18 mouse cellular contexts compared by ENCODE assay signal in genomic region chr13:22001823-22002222, GRCm38 (mm10). TPM values are rescaled to one million over a fixed set of nuclear protein-coding genes. Genes with fewer than 3 reads are reported as not detected.
DNase-seq lines count a peak whose midpoint lies in the region; ATAC-seq and TF ChIP-seq lines count a peak whose summit lies in the region.
"Had no signal": no experiment of that assay in that cellular context is flagged by ENCODE, and none has a peak within 500 bp of the region (broad histone marks: within the 10 kb centered on the region; RNA-seq: fewer than 3 reads in every experiment).

No protein-coding gene starts in this region.

- H3K27me3 ChIP-seq in hindbrain, embryonic 10.5 days (ENCODE audit: insufficient read depth, poor library complexity, severe bottlenecking): peaks cover 100% of the 10 kb centered on the region
- H3K27me3 ChIP-seq in hindbrain, postnatal 0 days (ENCODE audit: insufficient read depth, low read length): peaks cover 92% of the 10 kb centered on the region
- H3K27me3 ChIP-seq in megakaryocyte, embryonic 14.5 days (replicated peaks): peaks cover 61% of the 10 kb centered on the region
- peaks cover 100% of the 10 kb centered on the region for H3K27me3 ChIP-seq in forebrain, embryonic 10.5 days (ENCODE audit: poor library complexity, severe bottlenecking)
- H3K27me3 ChIP-seq: Patski had no signal

- no peaks in the 10 kb centered on the region for H3K9me3 ChIP-seq in hindbrain, embryonic 10.5 days
- H3K9me3 ChIP-seq in hindbrain, postnatal 0 days (ENCODE audit: low read length): no peaks in the 10 kb centered on the region
- H3K9me3 ChIP-seq in megakaryocyte, embryonic 14.5 days: no peaks in the 10 kb centered on the region
- no peaks in the 10 kb centered on the region for H3K9me3 ChIP-seq in forebrain, embryonic 10.5 days
- H3K9me3 ChIP-seq: embryonic facial prominence, embryonic 12.5 days had no signal

- DNase-seq in hindbrain, embryonic 10.5 days (ENCODE audit: low spot score): no peak
- no peak for DNase-seq in hindbrain, postnatal 0 days (ENCODE audit: low spot score)
- peak; percentile 71 for DNase-seq in CD4-positive helper T cell, adult 2 months (ENCODE audit: low read depth, low spot score)
- DNase-seq in forebrain, embryonic 10.5 days (ENCODE audit: extremely low spot score, low spot score): no peak
- DNase-seq in ovary, postnatal 36 days (ENCODE audit: low spot score): no peak
- DNase-seq in frontal cortex, adult 2 months (ENCODE audit: extremely low spot score in 1 of 2, low spot score in 1 of 2): no peak
- DNase-seq: adrenal gland, adult 2 months; cerebellum, postnatal 10 days; gastrocnemius, postnatal 10 days; lung, adult 2 months; right cerebral cortex, postnatal 25 days had no signal

- ATAC-seq in hindbrain, postnatal 0 days: no peak
- ATAC-seq in hematopoietic stem cell, adult 5-6 weeks (replicated peaks in 1 of 2; ENCODE audit: insufficient read depth in 1 of 2, low FRiP score in 2 of 2, low TSS enrichment in 1 of 2, low read depth in 1 of 2, poor library complexity in 2 of 2, severe bottlenecking in 2 of 2): peak; percentile 66 to 69
- ATAC-seq: Patski had no signal

- H3K4me1 ChIP-seq in hindbrain, embryonic 10.5 days (replicated peaks): peaks cover 27% of the 10 kb centered on the region
- peaks cover 11% of the 10 kb centered on the region; the same call in 1 of the 2 replicates for H3K4me1 ChIP-seq in hindbrain, postnatal 0 days (ENCODE audit: insufficient read depth, low read length)
- H3K4me1 ChIP-seq in megakaryocyte, embryonic 14.5 days: peaks cover 76% of the 10 kb centered on the region
- H3K4me1 ChIP-seq in forebrain, embryonic 10.5 days: peaks cover 28% of the 10 kb centered on the region

- no peaks in the 10 kb centered on the region for H3K36me3 ChIP-seq in hindbrain, embryonic 10.5 days
- H3K36me3 ChIP-seq in hindbrain, postnatal 0 days (ENCODE audit: insufficient read depth, low read length): no peaks in the 10 kb centered on the region
- H3K36me3 ChIP-seq in megakaryocyte, embryonic 14.5 days (replicated peaks; ENCODE audit: low read length): no peaks in the 10 kb centered on the region
- no peaks in the 10 kb centered on the region for H3K36me3 ChIP-seq in forebrain, embryonic 10.5 days (replicated peaks)
- H3K36me3 ChIP-seq: embryonic facial prominence, embryonic 12.5 days had no signal

- peak overlapping the region; percentile 1; the same call in 1 of the 2 replicates for H3K4me3 ChIP-seq in hindbrain, embryonic 10.5 days
- H3K4me3 ChIP-seq in hindbrain, postnatal 0 days (ENCODE audit: low read length): no peak overlapping the region
- H3K4me3 ChIP-seq in megakaryocyte, embryonic 14.5 days (replicated peaks): peak overlapping the region; percentile 87
- H3K4me3 ChIP-seq in forebrain, embryonic 10.5 days: no peak overlapping the region
- H3K4me3 ChIP-seq: embryonic facial prominence, embryonic 12.5 days had no signal

- no peak overlapping the region for H3K4me2 ChIP-seq in hindbrain, postnatal 0 days (ENCODE audit: low read depth, low read length)
- H3K4me2 ChIP-seq: embryonic facial prominence, embryonic 12.5 days had no signal

- TF ChIP-seq CTCF in hindbrain, postnatal 0 days (IDR thresholded peaks at IDR 0.05; ENCODE audit: low read depth): no peak

- H3K27ac ChIP-seq in hindbrain, embryonic 10.5 days: no peak overlapping the region
- H3K27ac ChIP-seq in hindbrain, postnatal 0 days: no peak overlapping the region
- no peak overlapping the region for H3K27ac ChIP-seq in forebrain, embryonic 10.5 days
- H3K27ac ChIP-seq: embryonic facial prominence, embryonic 12.5 days; kidney, postnatal 0 days had no signal

- WGBS in hindbrain, embryonic 10.5 days: 24% methylated on average over 5 of the region's 5 CpGs
- 30% methylated on average over 5 of the region's 5 CpGs for WGBS in hindbrain, postnatal 0 days
- 23% methylated on average over 5 of the region's 5 CpGs for WGBS in forebrain, embryonic 10.5 days

- H3K9ac ChIP-seq in hindbrain, postnatal 0 days (replicated peaks; ENCODE audit: low read length): no peak overlapping the region
- H3K9ac ChIP-seq: embryonic facial prominence, embryonic 12.5 days had no signal

RNA-seq across cellular contexts. Expression of gene Prss16, which starts 7.7 kb away (rescaled TPM):
- 0.18 TPM in 1 of 2 replicates, not detected in the other for polyA plus RNA-seq in hindbrain, embryonic 10.5 days (2016; fragmentation: Nextera tagmentation; extraction: Ambion mirVana)
- total RNA-seq in hindbrain, postnatal 0 days (2014; rRNA removed): not detected in 2 replicates
- not detected in 2 replicates for polyA plus RNA-seq in hindbrain, postnatal 0 days (2015; fragmentation: Nextera tagmentation; extraction: Ambion mirVana)
- total RNA-seq in hematopoietic stem cell, adult 5-6 weeks (2017): 0.84 and 1.1 TPM in 2 replicates
- polyA plus RNA-seq in megakaryocyte, embryonic 14.5 days (2012; ENCODE audit: insufficient read depth, low replicate concordance): 0.81 TPM in 1 of 2 replicates, not detected in the other
- 0.26 and 0.41 TPM in 2 replicates for polyA plus RNA-seq in forebrain, embryonic 10.5 days (2016; fragmentation: Nextera tagmentation; extraction: Ambion mirVana)
- 0.56 and 1.4 TPM in 2 replicates for polyA plus RNA-seq in frontal cortex, adult 2 months (2012; rRNA removed)
- total RNA-seq: gastrocnemius, postnatal 10 days had no signal

RNA-seq across cellular contexts. Expression of gene Pom121l2, which starts 20.8 kb away (rescaled TPM):
- polyA plus RNA-seq in hindbrain, embryonic 10.5 days (2016; fragmentation: Nextera tagmentation; extraction: Ambion mirVana): 0.07 TPM in 1 of 2 replicates, not detected in the other
- not detected in 2 replicates for total RNA-seq in hindbrain, postnatal 0 days (2014; rRNA removed)
- not detected in 2 replicates for polyA plus RNA-seq in hindbrain, postnatal 0 days (2015; fragmentation: Nextera tagmentation; extraction: Ambion mirVana)
- total RNA-seq in hematopoietic stem cell, adult 5-6 weeks (2017): not detected in 2 replicates
- polyA plus RNA-seq in megakaryocyte, embryonic 14.5 days (2012; ENCODE audit: insufficient read depth, low replicate concordance): not detected in 2 replicates
- 0.09 TPM in 1 of 2 replicates, not detected in the other for polyA plus RNA-seq in forebrain, embryonic 10.5 days (2016; fragmentation: Nextera tagmentation; extraction: Ambion mirVana)
- not detected in 2 replicates for polyA plus RNA-seq in frontal cortex, adult 2 months (2012; rRNA removed)
- total RNA-seq: adrenal gland, adult 2 months; gastrocnemius, postnatal 10 days had no signal
- polyA plus RNA-seq: adrenal gland, adult 2 months; heart, embryonic 16.5 days; kidney, postnatal 0 days; lung, adult 2 months; Patski; stomach, embryonic 14.5 days had no signal

RNA-seq across cellular contexts. Expression of gene Hist1h2ah, which starts 33.5 kb away (rescaled TPM):
- 5.5 and 11.0 TPM in 2 replicates for polyA plus RNA-seq in hindbrain, embryonic 10.5 days (2016; fragmentation: Nextera tagmentation; extraction: Ambion mirVana)
- total RNA-seq in hindbrain, postnatal 0 days (2014; rRNA removed): 67.7 and 136 TPM in 2 replicates
- polyA plus RNA-seq in hindbrain, postnatal 0 days (2015; fragmentation: Nextera tagmentation; extraction: Ambion mirVana): 2.2 and 10.5 TPM in 2 replicates
- total RNA-seq in hematopoietic stem cell, adult 5-6 weeks (2017): 573 and 874 TPM in 2 replicates
- 89.8 and 975 TPM in 2 replicates for polyA plus RNA-seq in megakaryocyte, embryonic 14.5 days (2012; ENCODE audit: insufficient read depth, low replicate concordance)
- 12.1 and 14.3 TPM in 2 replicates for polyA plus RNA-seq in forebrain, embryonic 10.5 days (2016; fragmentation: Nextera tagmentation; extraction: Ambion mirVana)
- polyA plus RNA-seq in frontal cortex, adult 2 months (2012; rRNA removed): 0.80 TPM in 1 of 2 replicates, not detected in the other

RNA-seq across cellular contexts. Expression of gene Hist1h2bk, which starts 33.8 kb away (rescaled TPM):
- 6.6 and 6.9 TPM in 2 replicates for polyA plus RNA-seq in hindbrain, embryonic 10.5 days (2016; fragmentation: Nextera tagmentation; extraction: Ambion mirVana)
- 468 and 587 TPM in 2 replicates for total RNA-seq in hindbrain, postnatal 0 days (2014; rRNA removed)
- 0.84 and 1.2 TPM in 2 replicates for polyA plus RNA-seq in hindbrain, postnatal 0 days (2015; fragmentation: Nextera tagmentation; extraction: Ambion mirVana)
- total RNA-seq in hematopoietic stem cell, adult 5-6 weeks (2017): 735 and 845 TPM in 2 replicates
- polyA plus RNA-seq in megakaryocyte, embryonic 14.5 days (2012; ENCODE audit: insufficient read depth, low replicate concordance): 7.0 TPM in 1 of 2 replicates, not detected in the other
- polyA plus RNA-seq in forebrain, embryonic 10.5 days (2016; fragmentation: Nextera tagmentation; extraction: Ambion mirVana): 6.4 and 7.7 TPM in 2 replicates
- polyA plus RNA-seq in frontal cortex, adult 2 months (2012; rRNA removed): 0.36 and 0.65 TPM in 2 replicates

RNA-seq across cellular contexts. Expression of gene Hist1h4i, which starts 39.3 kb away (rescaled TPM):
- 33.6 and 41.8 TPM in 2 replicates for polyA plus RNA-seq in hindbrain, embryonic 10.5 days (2016; fragmentation: Nextera tagmentation; extraction: Ambion mirVana)
- total RNA-seq in hindbrain, postnatal 0 days (2014; rRNA removed): 20.6 and 39.3 TPM in 2 replicates
- 5.1 and 5.5 TPM in 2 replicates for polyA plus RNA-seq in hindbrain, postnatal 0 days (2015; fragmentation: Nextera tagmentation; extraction: Ambion mirVana)
- total RNA-seq in hematopoietic stem cell, adult 5-6 weeks (2017): 41.9 and 76.5 TPM in 2 replicates
- polyA plus RNA-seq in megakaryocyte, embryonic 14.5 days (2012; ENCODE audit: insufficient read depth, low replicate concordance): 304 and 570 TPM in 2 replicates
- 53.1 and 58.6 TPM in 2 replicates for polyA plus RNA-seq in forebrain, embryonic 10.5 days (2016; fragmentation: Nextera tagmentation; extraction: Ambion mirVana)
- polyA plus RNA-seq in frontal cortex, adult 2 months (2012; rRNA removed): 12.2 and 13.3 TPM in 2 replicates

Comparison
In these comparisons a context has a peak if more than half of its experiments do, and no peak if none do; other contexts are left out.
1. H3K4me3 ChIP-seq: peak in hindbrain, embryonic 10.5 days (single experiment) and megakaryocyte, embryonic 14.5 days (single experiment); none in hindbrain, postnatal 0 days (single experiment) and forebrain, embryonic 10.5 days (single experiment).